In genomic region chr5:135236571-135236970, GRCm38 (mm10) we compare ENCODE assay signal across 9 mouse cellular contexts. TPM values are rescaled to one million over a fixed set of nuclear protein-coding genes. Genes with fewer than 3 reads are reported as not detected.
DNase-seq lines count a peak whose midpoint lies in the region; ATAC-seq and TF ChIP-seq lines count a peak whose summit lies in the region.
"Had no signal": no experiment of that assay in that cellular context is flagged by ENCODE, and none has a peak within 500 bp of the region (broad histone marks: within the 10 kb centered on the region; RNA-seq: fewer than 3 reads in every experiment).

No protein-coding gene starts in this region.

- H3K4me2 ChIP-seq in kidney, embryonic 15.5 days: no peak overlapping the region
- H3K4me2 ChIP-seq: neural tube, embryonic 12.5 days had no signal

- peak; percentile 73 to 84 (median 81) for TF ChIP-seq CTCF in MEL (IDR thresholded peaks at IDR 0.05 in 2 of 3, conservative IDR thresholded peaks at IDR 0.05 in 1 of 3; ENCODE audit: control insufficient read depth in 1 of 3, insufficient read depth in 1 of 3, low read depth in 2 of 3, low read length in 3 of 3, poor library complexity in 1 of 3, severe bottlenecking in 1 of 3)
- peak; percentile 94; the same call in 1 of the 2 replicates for TF ChIP-seq CTCF in gastrocnemius, adult 2 months (IDR thresholded peaks at IDR 0.05)

- no peak overlapping the region for H3K4me3 ChIP-seq in kidney, embryonic 15.5 days (replicated peaks)
- H3K4me3 ChIP-seq in MEL (ENCODE audit: control insufficient read depth in 1 of 2, insufficient read depth in 1 of 2, low read depth in 2 of 2, low read length in 2 of 2): no peak overlapping the region
- H3K4me3 ChIP-seq in gastrocnemius, adult 2 months: no peak overlapping the region
- H3K4me3 ChIP-seq: neural tube, embryonic 12.5 days had no signal

- no peaks in the 10 kb centered on the region for H3K9me3 ChIP-seq in kidney, embryonic 15.5 days (replicated peaks)
- no peaks in the 10 kb centered on the region for H3K9me3 ChIP-seq in MEL (replicated peaks; ENCODE audit: insufficient read depth, low read length)
- H3K9me3 ChIP-seq: neural tube, embryonic 12.5 days had no signal

- no peaks in the 10 kb centered on the region for H3K4me1 ChIP-seq in kidney, embryonic 15.5 days
- H3K4me1 ChIP-seq in MEL (ENCODE audit: control insufficient read depth in 1 of 2, insufficient read depth in 2 of 2, low read length in 2 of 2): no peaks in the 10 kb centered on the region
- H3K4me1 ChIP-seq: neural tube, embryonic 12.5 days had no signal

- H3K27ac ChIP-seq in kidney, embryonic 15.5 days: no peak overlapping the region
- H3K27ac ChIP-seq in MEL (ENCODE audit: control insufficient read depth, low read depth, low read length): no peak overlapping the region
- H3K27ac ChIP-seq in gastrocnemius, adult 2 months: no peak overlapping the region
- H3K27ac ChIP-seq: neural tube, embryonic 12.5 days had no signal

- intact Hi-C loops in gastrocnemius, adult 2 months (cut with DNase I): loop anchor here (1.0 to 10.0 kb wide), 2 partner anchors 50 to 128 kb away; partner anchors contain the start of gene Nsun5

- H3K36me3 ChIP-seq in kidney, embryonic 15.5 days: peaks cover 100% of the 10 kb centered on the region
- H3K36me3 ChIP-seq in MEL (ENCODE audit: control insufficient read depth in 1 of 2, insufficient read depth in 2 of 2, low read length in 2 of 2): peaks cover 0 to 43% of the 10 kb centered on the region in 2 experiments; a peak in 2 of 4 replicates

- 29% methylated on average over 2 of the region's 2 CpGs for WGBS in kidney, embryonic 15.5 days

- H3K79me2 ChIP-seq in MEL (ENCODE audit: control insufficient read depth, insufficient read depth, low read length, poor library complexity): no peaks in the 10 kb centered on the region

- DNase-seq in kidney, adult 18-20 months: peak; percentile 68
- DNase-seq in MEL (ENCODE audit: low read depth, low spot score): peak; percentile 64
- DNase-seq in c-Kit-positive CD71-positive TER-119-positive erythroid progenitor cells, embryonic 14.5 days (ENCODE audit: low spot score): peak; percentile 42
- peak; percentile 70 for DNase-seq in gastrocnemius, adult 2 months
- peak; percentile 49 for DNase-seq in layer of hippocampus, adult 9-11 months
- DNase-seq in thymus, postnatal 25 days: peak; percentile 57

- H3K9ac ChIP-seq in kidney, embryonic 15.5 days: no peak overlapping the region
- no peak overlapping the region for H3K9ac ChIP-seq in MEL (ENCODE audit: control insufficient read depth, low read depth, low read length, poor library complexity, severe bottlenecking)
- H3K9ac ChIP-seq: neural tube, embryonic 12.5 days had no signal

- peak; percentile 30 for TF ChIP-seq RAD21 in MEL (IDR thresholded peaks at IDR 0.05; ENCODE audit: low read depth, low read length)

- no peak for ATAC-seq in kidney, embryonic 15.5 days (replicated peaks; ENCODE audit: low FRiP score)
- peak; percentile 83 for ATAC-seq in megakaryocyte progenitor cell, adult 5-6 weeks (replicated peaks; ENCODE audit: poor library complexity)

- TF ChIP-seq POLR2A in MEL (IDR thresholded peaks at IDR 0.05; ENCODE audit: control insufficient read depth in 1 of 2, insufficient read depth in 1 of 2, low read depth in 1 of 2, low read length in 2 of 2, poor library complexity in 1 of 2): no peak

- no peak for TF ChIP-seq EP300 in MEL (IDR thresholded peaks at IDR 0.05; ENCODE audit: low read depth in 1 of 2, low read length in 2 of 2)

- H3K27me3 ChIP-seq in kidney, embryonic 15.5 days: no peaks in the 10 kb centered on the region
- no peaks in the 10 kb centered on the region for H3K27me3 ChIP-seq in MEL (ENCODE audit: control insufficient read depth in 1 of 2, insufficient read depth in 2 of 2, low read length in 2 of 2)
- H3K27me3 ChIP-seq: neural tube, embryonic 12.5 days had no signal

TF ChIP-seq in MEL, 35 proteins besides CTCF, POLR2A, EP300 and RAD21:
- TF ChIP-seq SMC3 (IDR thresholded peaks at IDR 0.05; ENCODE audit: low read depth, low read length) (peak; percentile 32; the same call in 1 of the 2 replicates), ZMIZ1 (IDR thresholded peaks at IDR 0.05; ENCODE audit: low read depth, low read length) (no peak)
TF ChIP-seq in MEL: peak in this region for 1.

RNA-seq across cellular contexts. Expression of gene Fzd9, which starts 14.5 kb away (rescaled TPM):
- polyA plus RNA-seq in kidney, embryonic 15.5 days (2015; fragmentation: Nextera tagmentation; extraction: Ambion mirVana): 1.7 and 2.0 TPM in 2 replicates
- total RNA-seq in MEL (2012; rRNA removed): 5.7 and 9.8 TPM in 2 replicates
- polyA plus RNA-seq in MEL (2012; ENCODE audit: insufficient read depth in 1 of 2, insufficient read length in 2 of 2, low read depth in 1 of 2, low replicate concordance in 2 of 2, missing spikeins in 1 of 2): 1 to 10 TPM in 1 of 2 experiments, not detected in 1; 6.2 TPM
- 10 to 100 TPM; 23.1 to 52.1 TPM for total RNA-seq in gastrocnemius, adult 2 months (2021)
- total RNA-seq in megakaryocyte progenitor cell, adult 5-6 weeks (2015): 0.42 and 0.59 TPM in 2 replicates
- total RNA-seq in megakaryocyte progenitor cell, adult 5-6 weeks (2017): 0.12 and 0.14 TPM in 2 replicates

RNA-seq across cellular contexts. Expression of gene Baz1b, which starts 49.5 kb away (rescaled TPM):
- 40.4 and 42.3 TPM in 2 replicates for polyA plus RNA-seq in kidney, embryonic 15.5 days (2015; fragmentation: Nextera tagmentation; extraction: Ambion mirVana)
- 69.1 and 72.9 TPM in 2 replicates for total RNA-seq in MEL (2012; rRNA removed)
- polyA plus RNA-seq in MEL (2012; ENCODE audit: insufficient read depth in 1 of 2, insufficient read length in 2 of 2, low read depth in 1 of 2, low replicate concordance in 2 of 2, missing spikeins in 1 of 2): 10 to 100 TPM; 44.5 to 81.5 TPM
- 10 to 100 TPM; 32.7 to 36.8 TPM for total RNA-seq in gastrocnemius, adult 2 months (2021)
- total RNA-seq in megakaryocyte progenitor cell, adult 5-6 weeks (2015): 72.1 and 90.2 TPM in 2 replicates
- total RNA-seq in megakaryocyte progenitor cell, adult 5-6 weeks (2017): 128 and 160 TPM in 2 replicates
